Mouse (Mus musculus) heart, embryonic 13.5 days (tissue): Measurements from ENCODE around the gene Rras2. TPM values are rescaled to one million over a fixed set of nuclear protein-coding genes. Genes with fewer than 3 reads are reported as not detected.

ENCODE experiments used
- ATAC-seq: fragments of 200-750 bp; cut with Nextera tagmentation; 2 replicates; pipeline ENCODE4 v1.8.0; 2017; ENCODE audit warnings: moderate TSS enrichment; ENCODE audit not compliant: insufficient number of reproducible peaks, low FRiP score, low TSS enrichment; ENCODE audit errors: extremely low read depth
- H3K27ac ChIP-seq: fragments of 300-500 bp; sonication (generic); replicated peaks from 2 replicates; pipeline ENCODE4 v1.5.1; 2015; ENCODE audit warnings: moderate library complexity, mild to moderate bottlenecking, inconsistent platforms
- H3K27me3 ChIP-seq: fragments of 300-500 bp; sonication (generic); replicated peaks from 2 replicates; pipeline ENCODE4 v1.6.1; 2015; ENCODE audit warnings: mild to moderate bottlenecking, inconsistent platforms
- H3K36me3 ChIP-seq: fragments of 300-500 bp; sonication (generic); 2 replicates; pipeline ENCODE4 v1.6.1; 2015; ENCODE audit warnings: mild to moderate bottlenecking, inconsistent platforms
- H3K4me1 ChIP-seq: fragments of 300-500 bp; sonication (generic); 2 replicates; pipeline ENCODE4 v1.6.1; 2015; ENCODE audit warnings: inconsistent platforms
- H3K4me2 ChIP-seq: fragments of 300-500 bp; sonication (generic); 2 replicates; pipeline ENCODE4 v1.6.1; 2015; ENCODE audit warnings: inconsistent platforms, mild to moderate bottlenecking, moderate library complexity
- H3K4me3 ChIP-seq: fragments of 300-500 bp; sonication (generic); 2 replicates; pipeline ENCODE4 v1.5.1; 2015; ENCODE audit warnings: moderate library complexity, mild to moderate bottlenecking, inconsistent platforms
- H3K9ac ChIP-seq: fragments of 300-500 bp; sonication (generic); 2 replicates; pipeline ENCODE4 v1.6.1; 2015; ENCODE audit warnings: inconsistent platforms, mild to moderate bottlenecking, moderate library complexity
- H3K9me3 ChIP-seq: fragments of 300-500 bp; sonication (generic); 2 replicates; pipeline ENCODE4 v1.6.1; 2016; ENCODE audit warnings: inconsistent platforms
- WGBS: fragments of 180-500 bp; shearing (Covaris S2); methylation state at CpG from one replicate; pipeline ENCODE4 v1.1.7; 2015; ENCODE audit warnings: mixed read lengths; 5-methylcytosine and 5-hydroxymethylcytosine counted together
- polyA plus RNA-seq: library from polyadenylated mRNA; unstranded; fragments of >200 nt; fragmentation: Nextera tagmentation; extraction: Ambion mirVana; gene quantifications from 2 replicates; pipeline ENCODE4 v1.2.1, GENCODE M21; 2015

Gene Rras2
- polyA plus RNA-seq, 1 experiment from 2014 or later: 47.2 TPM

DNA sequence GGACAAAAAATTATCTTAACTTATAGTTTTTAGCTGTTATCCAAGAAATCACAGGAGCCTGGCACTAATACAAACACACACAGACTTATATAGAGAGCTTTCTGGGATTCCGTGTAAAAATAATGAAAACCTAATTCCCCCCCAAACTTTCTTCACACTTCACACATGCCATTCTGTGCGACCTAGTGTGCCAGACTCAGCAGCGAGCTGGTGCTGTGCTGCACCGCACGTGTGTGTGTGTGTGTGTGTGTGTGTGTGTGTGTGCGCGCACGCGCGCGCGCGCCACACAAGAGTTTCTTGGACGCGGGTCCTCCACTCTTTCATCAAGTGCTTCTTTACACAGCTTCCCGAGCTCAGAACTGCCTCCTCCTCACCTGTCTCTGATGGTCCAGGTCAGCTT, 59.4 kb downstream of the Rras2 start:
- 91% methylated on average over 16 of the region's 16 CpGs for WGBS
- H3K27me3 ChIP-seq: no peaks in the 10 kb centered on the region

DNA sequence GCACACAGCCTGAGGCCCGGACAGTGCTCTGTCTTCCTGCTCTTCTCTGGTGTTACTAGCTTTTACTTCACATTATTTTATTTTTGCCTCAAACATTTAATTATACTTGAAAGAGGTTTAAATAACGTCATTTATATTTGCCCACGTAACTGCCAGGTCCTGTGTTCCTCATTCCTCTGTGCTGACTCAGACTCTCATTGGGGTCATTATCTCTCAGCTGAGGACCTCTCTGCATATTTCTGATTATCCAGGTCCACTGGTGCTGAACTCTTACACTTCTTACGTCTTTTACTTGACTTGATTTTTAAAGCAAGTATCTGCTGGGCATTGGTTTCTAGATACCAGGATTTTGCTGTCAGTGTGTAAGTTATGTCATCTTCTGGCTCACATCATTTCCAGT, 63.9 kb downstream of the Rras2 start:
- Histone ChIP-seq H3K4me2 (no peak overlapping the region), H3K27me3 (no peaks in the 10 kb centered on the region), H3K27ac (peak overlapping the region; percentile 50), H3K9me3 (no peaks in the 10 kb centered on the region), H3K9ac (no peak overlapping the region), H3K4me1 (peaks cover 49% of the 10 kb centered on the region), H3K4me3 (no peak overlapping the region), H3K36me3 (peaks cover 63% of the 10 kb centered on the region)
- no peak for ATAC-seq
- 34% methylated on average over 4 of the region's 4 CpGs for WGBS

More for the DNA sequence above, 59.4 kb downstream of the Rras2 start:
- Histone ChIP-seq H3K27ac (no peak overlapping the region), H3K4me1 (peaks cover 22% of the 10 kb centered on the region), H3K9ac (no peak overlapping the region), H3K36me3 (peaks cover 49% of the 10 kb centered on the region), H3K9me3 (no peaks in the 10 kb centered on the region), H3K4me3 (no peak overlapping the region), H3K4me2 (no peak overlapping the region)
- no peak for ATAC-seq

DNA sequence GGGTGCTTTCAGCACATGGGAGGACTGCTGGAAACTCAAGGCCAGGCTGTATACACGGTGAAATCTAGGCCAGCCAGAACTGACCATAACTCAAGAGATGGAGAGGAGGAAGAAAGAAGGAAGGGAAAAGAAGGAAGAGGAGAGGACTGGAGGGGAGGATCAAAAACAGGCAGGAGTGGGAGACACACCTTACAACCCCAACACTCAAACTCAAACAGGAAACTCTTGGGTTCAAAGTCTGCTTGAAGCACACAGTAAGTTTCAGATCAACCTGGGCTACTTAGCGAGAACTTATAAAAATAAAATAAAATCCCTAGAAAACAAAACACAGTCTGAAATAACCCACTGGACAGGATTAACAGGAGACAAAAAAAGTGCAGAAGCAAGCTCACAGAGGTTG, 71.8 kb downstream of the Rras2 start:
- H3K9me3 ChIP-seq: no peaks in the 10 kb centered on the region
- no peaks in the 10 kb centered on the region for H3K27me3 ChIP-seq
- H3K36me3 ChIP-seq: peaks cover 58% of the 10 kb centered on the region
- H3K9ac ChIP-seq: no peak overlapping the region
- no peak overlapping the region for H3K4me3 ChIP-seq
- WGBS: 63% methylated on average over 2 of the region's 2 CpGs
- H3K4me1 ChIP-seq: peaks cover 67% of the 10 kb centered on the region
- H3K27ac ChIP-seq: peak overlapping the region; percentile 5
- ATAC-seq: no peak
- no peak overlapping the region for H3K4me2 ChIP-seq

DNA sequence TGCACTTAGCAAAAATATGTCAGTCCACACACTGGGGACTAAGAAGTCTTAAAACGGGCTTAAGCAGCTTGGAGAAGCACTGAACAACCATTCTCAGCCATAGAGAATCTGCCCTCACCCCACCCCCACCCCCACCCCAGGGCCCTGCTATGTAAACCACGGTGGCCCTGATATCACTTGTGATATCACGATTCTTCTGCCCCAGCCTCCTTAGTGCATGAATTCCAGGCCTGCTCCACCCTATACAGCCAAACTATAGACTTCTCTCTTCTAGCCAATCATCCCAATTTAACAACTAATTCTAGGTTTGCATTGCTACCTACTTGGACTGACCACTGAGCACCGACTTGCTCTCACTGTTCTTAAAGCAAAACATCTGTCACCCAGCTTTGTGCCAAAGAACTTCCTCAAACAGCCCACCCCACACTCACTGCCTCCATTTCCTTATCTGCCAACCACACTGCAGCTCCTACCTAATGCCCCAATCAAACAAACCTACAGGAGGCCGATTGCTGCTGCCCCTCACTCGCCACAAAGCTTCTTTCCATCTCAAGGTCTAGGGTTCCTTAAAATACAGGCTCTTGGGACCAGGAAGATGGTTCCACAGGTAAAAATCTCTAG, 73.5 kb downstream of the Rras2 start:
- 0 out of 2 replicates have a peak overlapping the region, but pooled peaks have one; percentile 32 for H3K27ac ChIP-seq
- WGBS: 48% methylated on average over 6 of the region's 6 CpGs

DNA sequence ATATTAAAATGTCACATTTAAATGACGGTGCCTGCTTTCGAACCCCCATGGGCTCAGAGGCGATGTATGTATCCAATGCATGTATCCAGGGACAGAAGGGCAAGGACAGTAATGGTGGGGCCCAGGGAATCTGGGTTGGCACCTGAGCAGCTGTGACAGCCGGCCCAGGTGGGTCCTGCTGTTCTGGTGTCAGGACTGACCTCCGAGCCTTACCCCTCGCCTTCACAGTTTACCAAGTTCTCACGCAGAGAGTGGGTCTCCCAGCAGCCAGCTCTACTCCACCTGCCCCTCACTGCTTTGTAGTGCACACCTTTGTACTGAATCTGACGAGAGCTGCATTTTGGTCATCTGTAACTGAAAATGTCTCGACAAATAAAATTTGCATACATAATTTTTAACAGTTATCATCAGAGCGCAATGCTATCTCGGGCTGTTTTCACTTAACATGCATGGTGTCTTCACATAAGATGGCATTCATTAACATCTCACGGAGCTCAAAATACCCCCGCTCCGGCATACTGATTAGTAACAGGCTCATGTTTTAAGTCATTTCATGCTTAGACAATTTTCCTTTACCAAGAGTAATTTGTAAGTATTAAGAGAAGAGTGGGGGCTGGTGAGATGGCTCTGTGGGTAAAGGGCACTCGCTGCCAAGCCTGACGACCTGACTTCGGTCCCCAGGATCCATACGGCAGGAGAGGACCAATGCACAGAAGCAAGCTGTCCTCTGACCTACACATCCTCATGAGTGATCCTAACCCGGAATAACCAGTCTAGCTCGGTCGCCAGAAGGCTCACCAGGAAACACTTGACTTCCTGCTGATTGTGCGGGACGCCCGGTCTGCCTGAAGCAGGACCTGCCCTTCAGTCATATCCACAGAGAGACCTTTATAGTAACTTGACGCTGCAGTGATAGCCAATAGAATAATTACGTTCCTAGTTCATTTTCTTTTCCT, 74.3 kb downstream of the Rras2 start:
- no peak for ATAC-seq
- H3K27me3 ChIP-seq: no peaks in the 10 kb centered on the region
- peak overlapping the region; percentile 32; the same call in 1 of the 2 replicates for H3K27ac ChIP-seq
- H3K9me3 ChIP-seq: no peaks in the 10 kb centered on the region
- peaks cover 62% of the 10 kb centered on the region for H3K36me3 ChIP-seq
- H3K4me2 ChIP-seq: no peak overlapping the region; the same call in 1 of the 2 replicates
- H3K4me3 ChIP-seq: no peak overlapping the region
- peaks cover 63% of the 10 kb centered on the region for H3K4me1 ChIP-seq
- WGBS: 66% methylated on average over 26 of the region's 26 CpGs
- H3K9ac ChIP-seq: no peak overlapping the region

More for the DNA sequence above, 73.5 kb downstream of the Rras2 start:
- ATAC-seq: no peak
- H3K27me3 ChIP-seq: no peaks in the 10 kb centered on the region
- H3K9me3 ChIP-seq: no peaks in the 10 kb centered on the region
- no peak overlapping the region for H3K4me3 ChIP-seq
- peaks cover 58% of the 10 kb centered on the region for H3K4me1 ChIP-seq
- peaks cover 62% of the 10 kb centered on the region for H3K36me3 ChIP-seq
- no peak overlapping the region for H3K9ac ChIP-seq
- H3K4me2 ChIP-seq: no peak overlapping the region

DNA sequence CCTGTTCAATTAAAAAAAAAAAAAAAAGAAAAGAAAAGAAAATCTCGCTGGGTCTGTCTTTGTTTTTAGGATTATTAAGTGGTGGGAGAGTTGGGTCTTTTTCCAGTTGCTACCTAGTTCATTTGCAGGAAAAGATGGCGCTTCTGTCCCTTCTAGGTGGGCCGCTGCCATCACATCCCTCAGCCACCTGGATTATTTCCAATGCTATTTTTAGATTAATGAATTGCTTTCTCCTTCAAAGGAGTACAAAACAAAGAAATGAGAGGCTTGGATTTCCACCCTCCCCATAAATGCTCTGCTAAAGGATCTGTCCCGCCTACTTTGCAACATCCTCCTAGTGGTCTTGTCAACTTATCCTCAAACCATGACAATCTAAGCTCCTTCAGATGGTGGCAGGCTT, 76.2 kb downstream of the Rras2 start:
- Histone ChIP-seq H3K27me3 (no peaks in the 10 kb centered on the region), H3K4me1 (peaks cover 60% of the 10 kb centered on the region), H3K4me2 (no peak overlapping the region), H3K27ac (0 out of 2 replicates have a peak overlapping the region, but pooled peaks have one; percentile 8), H3K4me3 (no peak overlapping the region), H3K36me3 (peaks cover 64% of the 10 kb centered on the region), H3K9ac (no peak overlapping the region), H3K9me3 (no peaks in the 10 kb centered on the region)
- WGBS: 71% methylated on average over 4 of the region's 4 CpGs
- no peak for ATAC-seq

DNA sequence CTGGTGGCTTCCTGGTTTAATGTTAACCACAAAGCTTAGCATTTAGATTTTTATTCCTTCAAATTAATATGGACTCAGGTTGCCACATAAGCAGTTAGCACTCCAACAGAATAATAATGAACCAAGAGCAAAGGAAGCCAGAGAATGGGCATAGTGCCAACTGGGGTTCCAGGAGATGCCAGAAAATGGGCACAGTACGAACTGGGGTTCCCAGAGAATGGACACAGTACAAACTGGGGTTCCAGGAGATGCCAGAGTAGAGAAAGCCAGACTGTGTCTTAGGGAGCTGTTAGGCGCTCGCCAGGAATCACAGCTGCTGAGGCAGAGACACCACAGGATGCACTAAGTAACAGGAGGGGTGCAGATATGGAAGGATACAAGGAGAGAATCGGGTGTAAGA, 80.3 kb downstream of the Rras2 start:
- H3K4me2 ChIP-seq: no peak overlapping the region
- H3K9me3 ChIP-seq: no peaks in the 10 kb centered on the region
- 84% methylated on average over 4 of the region's 4 CpGs for WGBS
- no peak overlapping the region for H3K4me3 ChIP-seq
- no peak overlapping the region for H3K27ac ChIP-seq
- H3K27me3 ChIP-seq: no peaks in the 10 kb centered on the region
- H3K4me1 ChIP-seq: peaks cover 24% of the 10 kb centered on the region
- no peak overlapping the region for H3K9ac ChIP-seq
- ATAC-seq: no peak
- peaks cover 91% of the 10 kb centered on the region for H3K36me3 ChIP-seq

DNA sequence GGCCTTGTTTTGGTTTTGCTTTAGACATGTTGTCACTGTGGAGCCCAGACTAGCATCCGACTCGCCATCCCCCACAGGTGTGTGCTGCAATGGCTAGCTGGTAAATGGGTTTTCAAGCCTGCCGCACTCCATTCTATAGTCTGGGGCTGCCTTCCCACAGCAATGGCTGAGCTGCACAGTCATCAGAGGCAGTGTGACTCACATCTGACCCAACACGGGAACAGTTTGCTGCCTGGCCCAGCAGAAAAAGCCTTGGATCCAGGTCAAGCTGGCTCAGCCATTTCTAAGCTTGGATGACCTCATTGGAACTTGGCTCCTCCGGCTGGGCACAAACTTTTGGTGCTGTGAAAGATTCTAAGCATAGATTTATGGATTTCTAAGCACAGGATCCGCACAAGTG, 88.0 kb downstream of the Rras2 start:
- ATAC-seq: no peak
- H3K27ac ChIP-seq: no peak overlapping the region
- peaks cover 65% of the 10 kb centered on the region for H3K36me3 ChIP-seq
- 69% methylated on average over 6 of the region's 6 CpGs for WGBS
- no peak overlapping the region for H3K4me2 ChIP-seq
- H3K4me3 ChIP-seq: no peak overlapping the region
- H3K9me3 ChIP-seq: no peaks in the 10 kb centered on the region
- H3K4me1 ChIP-seq: no peaks in the 10 kb centered on the region
- H3K9ac ChIP-seq: no peak overlapping the region
- no peaks in the 10 kb centered on the region for H3K27me3 ChIP-seq

DNA sequence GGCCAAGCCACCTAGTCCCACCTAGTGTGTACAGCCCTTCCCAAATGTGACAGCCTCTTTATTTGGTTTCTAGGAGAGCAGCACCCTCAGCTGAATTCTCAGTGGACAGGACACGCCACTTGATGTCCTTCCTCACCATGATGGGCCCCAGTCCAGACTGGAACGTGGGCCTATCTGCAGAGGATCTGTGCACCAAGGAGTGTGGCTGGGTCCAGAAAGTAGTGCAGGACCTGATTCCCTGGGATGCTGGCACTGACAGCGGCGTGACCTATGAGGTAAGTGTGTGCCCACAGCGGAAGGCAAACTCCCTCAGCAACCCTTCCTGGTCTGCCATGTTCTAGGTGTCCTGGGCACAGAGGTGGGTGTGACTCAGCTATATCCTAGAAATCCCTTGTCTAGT, 88.8 kb downstream of the Rras2 start:
- no peak overlapping the region for H3K4me3 ChIP-seq
- H3K36me3 ChIP-seq: peaks cover 60% of the 10 kb centered on the region
- no peak for ATAC-seq
- H3K4me1 ChIP-seq: no peaks in the 10 kb centered on the region
- H3K27ac ChIP-seq: no peak overlapping the region
- no peak overlapping the region for H3K4me2 ChIP-seq
- 82% methylated on average over 5 of the region's 5 CpGs for WGBS
- H3K9me3 ChIP-seq: no peaks in the 10 kb centered on the region
- H3K9ac ChIP-seq: no peak overlapping the region
- H3K27me3 ChIP-seq: no peaks in the 10 kb centered on the region

DNA sequence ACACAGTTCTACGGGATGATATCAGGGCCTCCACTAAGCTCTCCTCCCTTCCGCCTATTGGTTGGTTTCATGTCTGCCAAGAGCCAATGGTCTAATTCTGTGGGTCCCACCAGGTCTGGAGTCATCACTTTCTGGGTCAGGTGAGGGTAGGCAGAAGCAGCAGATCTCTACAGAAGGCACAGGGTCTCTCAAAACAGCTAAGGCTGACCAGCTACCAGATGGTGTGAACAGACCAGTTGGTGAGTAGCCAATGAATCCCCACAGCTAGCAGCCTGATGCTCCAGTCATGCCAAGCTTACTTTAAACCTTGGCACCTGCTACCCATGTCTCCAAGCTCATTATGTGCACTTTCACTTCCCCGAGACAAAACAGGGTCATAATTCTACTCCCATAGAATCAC, 90.2 kb downstream of the Rras2 start:
- no peak for ATAC-seq
- Histone ChIP-seq H3K9me3 (no peaks in the 10 kb centered on the region), H3K36me3 (peaks cover 46% of the 10 kb centered on the region), H3K27ac (no peak overlapping the region), H3K4me3 (no peak overlapping the region), H3K4me2 (no peak overlapping the region), H3K9ac (no peak overlapping the region), H3K27me3 (no peaks in the 10 kb centered on the region), H3K4me1 (no peaks in the 10 kb centered on the region)
- 83% methylated on average over 3 of the region's 3 CpGs for WGBS

DNA sequence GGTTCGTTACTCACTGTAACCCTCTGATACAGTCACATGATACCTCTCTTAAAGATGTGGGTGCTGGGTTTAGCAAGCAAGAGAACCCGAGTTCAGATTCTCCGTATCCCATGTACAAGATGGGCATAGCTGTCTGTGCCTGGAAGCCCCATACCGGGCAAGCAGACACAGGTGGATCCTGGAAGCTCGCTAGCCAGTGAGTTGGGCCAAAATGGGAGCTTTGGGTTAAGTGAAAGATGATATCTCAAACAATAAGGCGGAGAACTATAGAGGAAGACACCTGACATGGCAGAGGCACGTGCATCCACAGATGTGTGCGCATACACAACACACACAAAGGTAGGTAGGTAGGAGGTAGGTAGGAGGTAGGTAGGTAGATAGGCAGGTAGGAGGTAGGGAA, 90.7 kb downstream of the Rras2 start:
- Histone ChIP-seq H3K36me3 (peaks cover 41% of the 10 kb centered on the region), H3K27me3 (no peaks in the 10 kb centered on the region), H3K9ac (no peak overlapping the region), H3K27ac (no peak overlapping the region), H3K9me3 (no peaks in the 10 kb centered on the region), H3K4me3 (no peak overlapping the region), H3K4me2 (no peak overlapping the region), H3K4me1 (no peaks in the 10 kb centered on the region)
- 87% methylated on average over 8 of the region's 8 CpGs for WGBS
- ATAC-seq: no peak
